Mouse (Mus musculus): ENCODE data around the gene 5730409E04Rik.

DNA sequence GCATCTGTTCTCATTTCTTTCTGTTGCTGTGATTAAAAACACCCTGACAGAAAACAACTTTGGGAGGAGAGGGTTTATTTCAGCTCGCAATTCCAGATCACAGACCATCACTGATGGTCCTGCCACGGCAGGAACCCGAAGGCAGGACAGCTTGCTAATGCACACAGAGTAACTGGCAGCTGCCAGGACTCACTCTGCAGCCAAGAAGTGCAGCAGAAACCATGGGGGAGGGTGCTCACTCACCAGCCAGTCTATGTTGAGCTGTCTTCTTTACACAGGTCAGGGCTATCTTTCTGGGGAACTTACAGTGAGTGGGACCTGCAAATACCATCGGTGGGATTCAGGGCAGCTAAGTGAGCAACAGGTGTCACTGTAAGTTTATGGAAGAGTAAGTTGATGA lies 27.8 kb downstream of the 5730409E04Rik start:
- no peak for TF ChIP-seq TCF12 (IDR thresholded peaks at IDR 0.05; ENCODE audit: insufficient read depth, poor library complexity, severe bottlenecking)
- no peak for TF ChIP-seq POLR2A (IDR thresholded peaks at IDR 0.05; ENCODE audit: insufficient read length, low read depth)
